Mouse (Mus musculus) right cerebral cortex, adult 2 months (tissue): ENCODE measurements around the gene Myo6.

Experiments used
- DNase-seq, 2 experiments: peaks; one replicate each; pipeline ENCODE4 v3.0.0; 2021 to 2022; ENCODE audit warnings: low spot score in 2 of 2

The Myo6 gene

GRCm38 (mm10) chr9:80181692-80182091 is 16.9 kb downstream of the Myo6 start:
- DNase-seq = no peak

GRCm38 (mm10) chr9:80184138-80184537 is 19.3 kb downstream of the Myo6 start:
- no peak for DNase-seq

GRCm38 (mm10) chr9:80185737-80186136 is 20.9 kb downstream of the Myo6 start:
- no peak for DNase-seq

- no peak for DNase-seq
Observed at GRCm38 (mm10) chr9:80186693-80187092, 21.9 kb downstream of the Myo6 start.

GRCm38 (mm10) chr9:80188324-80188893 is 23.6 kb downstream of the Myo6 start:
- DNase-seq = no peak

GRCm38 (mm10) chr9:80191240-80191639 is 26.4 kb downstream of the Myo6 start:
- DNase-seq = no peak

- no peak for DNase-seq
Observed at GRCm38 (mm10) chr9:80192324-80192723, 27.5 kb downstream of the Myo6 start.

GRCm38 (mm10) chr9:80194446-80194845 is 29.6 kb downstream of the Myo6 start:
- DNase-seq = no peak

- no peak for DNase-seq
Observed at GRCm38 (mm10) chr9:80196161-80196560, 31.3 kb downstream of the Myo6 start.

- no peak for DNase-seq
Observed at GRCm38 (mm10) chr9:80197233-80197632, 32.4 kb downstream of the Myo6 start.

GRCm38 (mm10) chr9:80200855-80201254 is 36.0 kb downstream of the Myo6 start:
- no peak for DNase-seq

GRCm38 (mm10) chr9:80202374-80203060 is 37.7 kb downstream of the Myo6 start:
- no peak for DNase-seq

- no peak for DNase-seq
Observed at GRCm38 (mm10) chr9:80208681-80209080, 43.9 kb downstream of the Myo6 start.

GRCm38 (mm10) chr9:80209459-80209858 is 44.6 kb downstream of the Myo6 start:
- DNase-seq = no peak

GRCm38 (mm10) chr9:80210096-80210495 is 45.3 kb downstream of the Myo6 start:
- no peak for DNase-seq

GRCm38 (mm10) chr9:80213428-80213827 is 48.6 kb downstream of the Myo6 start:
- no peak for DNase-seq

GRCm38 (mm10) chr9:80215502-80215901 is 50.7 kb downstream of the Myo6 start:
- no peak for DNase-seq

GRCm38 (mm10) chr9:80216786-80217501 is 52.1 kb downstream of the Myo6 start:
- no peak for DNase-seq

- DNase-seq = no peak
Observed at GRCm38 (mm10) chr9:80218718-80219117, 53.9 kb downstream of the Myo6 start.

GRCm38 (mm10) chr9:80223989-80224635 is 59.3 kb downstream of the Myo6 start:
- DNase-seq = peak in 1 of 2 experiments; percentile 41

- no peak for DNase-seq
Observed at GRCm38 (mm10) chr9:80226579-80227325, 61.9 kb downstream of the Myo6 start.
